Mouse (Mus musculus): Measurements from ENCODE around the gene Llph.

The Llph gene

DNA sequence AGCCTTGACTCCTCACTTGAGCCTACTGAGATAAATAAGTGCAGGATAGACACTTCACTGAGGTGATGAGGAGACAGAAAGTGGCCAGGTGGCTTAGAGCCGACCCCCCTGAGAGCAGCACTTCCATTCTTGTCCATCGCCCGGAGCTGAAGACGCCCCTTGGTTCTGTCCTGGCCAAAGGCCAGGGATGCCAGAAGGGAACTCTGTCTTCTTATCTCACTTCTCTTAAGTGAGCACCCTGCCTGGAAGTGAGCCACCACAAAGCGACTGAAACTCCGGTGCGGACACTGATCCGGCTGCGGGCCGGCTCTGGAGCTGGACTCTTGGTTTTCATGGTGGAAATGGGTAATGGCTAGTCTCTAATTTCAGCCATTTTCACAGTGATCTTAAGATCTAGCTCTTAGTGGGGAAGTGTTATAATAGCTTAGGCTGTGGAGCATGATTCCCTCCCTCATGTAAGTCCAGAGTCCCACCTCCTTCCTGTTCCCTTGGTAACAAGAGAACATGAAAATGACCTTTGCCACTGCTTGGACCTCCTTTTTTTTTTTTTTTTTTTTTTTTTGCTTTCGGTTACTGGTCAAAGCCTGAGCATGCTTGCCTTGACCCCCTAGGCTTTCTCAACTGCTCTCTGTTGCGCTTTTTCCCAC, 52.7 kb downstream of the Llph start:
- no peak for DNase-seq (ENCODE audit: low read depth)

DNA sequence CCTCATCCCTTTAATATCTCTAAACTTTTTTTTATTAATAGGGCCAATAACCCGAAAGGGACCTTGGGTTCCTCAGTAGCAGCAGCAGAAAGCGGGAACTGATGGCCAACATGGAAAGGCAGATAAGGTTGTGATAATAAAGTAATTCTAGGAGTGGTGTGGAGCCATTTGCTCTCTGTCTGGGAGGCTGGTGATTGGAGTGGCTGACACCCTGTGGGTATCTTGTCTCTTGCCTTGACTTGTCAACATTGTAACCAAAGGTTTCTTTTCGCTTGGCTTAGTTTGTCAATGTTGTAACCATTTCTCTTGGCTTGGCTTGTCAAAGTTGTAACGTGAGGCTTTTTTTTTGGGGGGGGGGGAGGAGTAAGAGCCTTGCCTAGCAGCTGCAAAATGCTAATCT, 53.5 kb downstream of the Llph start:
- DNase-seq (ENCODE audit: low read depth) = no peak

DNA sequence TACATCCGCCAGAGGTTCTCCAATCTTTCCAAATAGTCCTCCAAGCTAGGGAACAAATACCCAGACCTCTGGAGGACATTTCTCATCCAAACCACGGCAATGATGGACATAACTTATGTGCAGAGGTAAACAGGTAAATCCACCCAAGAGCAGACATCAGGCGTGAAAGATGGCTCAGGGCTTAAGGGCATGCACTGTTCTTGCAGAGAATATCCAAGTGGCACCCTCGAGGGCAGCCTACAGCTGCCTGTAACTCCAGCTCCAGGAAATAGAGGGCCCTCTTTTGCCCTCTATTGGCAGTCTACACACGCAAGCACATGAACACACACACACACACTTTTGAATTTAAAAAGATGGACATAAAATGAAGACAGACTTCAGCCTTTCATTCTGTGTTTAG, 54.8 kb downstream of the Llph start:
- no peak for DNase-seq (ENCODE audit: low read depth)

Measured in c-Kit-positive CD71-negative TER-119-negative erythroid progenitor cells, embryonic 14.5 days (primary cell).